Mouse (Mus musculus): ENCODE measurements around the gene Galnt16.

DNA sequence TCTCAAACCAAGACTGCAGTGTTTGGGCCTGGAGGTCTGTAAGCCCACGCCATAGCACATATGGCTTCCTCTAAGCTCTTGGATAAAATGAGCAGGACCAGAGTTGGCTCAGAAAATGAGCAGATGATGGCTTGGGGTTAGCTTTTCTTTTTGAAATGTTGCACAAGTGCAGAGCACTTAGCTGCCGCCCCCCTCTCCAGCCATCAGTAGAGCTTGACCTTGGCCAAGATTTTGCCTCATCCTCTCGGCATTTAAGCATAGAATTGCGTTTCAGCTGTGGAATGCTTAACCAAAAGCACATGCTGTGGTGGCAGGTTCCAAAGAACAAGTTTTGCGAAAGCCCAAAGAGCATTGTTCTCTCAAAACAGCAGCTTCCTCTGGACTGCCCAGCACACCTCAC, 13.4 kb upstream of the Galnt16 start:
- TF ChIP-seq CTCF (IDR thresholded peaks at IDR 0.05; ENCODE audit: low read depth, low read length) (no peak), POLR2A (IDR thresholded peaks at IDR 0.05; ENCODE audit: borderline replicate concordance, low read depth, low read length) (no peak)
